Mouse (Mus musculus) MEL (cell line): Measurements from ENCODE around the gene Nrn1.

Experiments
- CTCF ChIP-seq, 3 experiments: IDR thresholded peaks in 2 of 3; conservative IDR thresholded peaks in 1 of 3; 2 replicates each; pipeline ENCODE4 v1.5.1; 2011 to 2012; ENCODE audit warnings: low read length in 3 of 3, low read depth in 2 of 3, mild to moderate bottlenecking in 2 of 3, improper control_type of control experiment in 1 of 3, inconsistent platforms in 1 of 3, mixed read lengths in 1 of 3, moderate library complexity in 1 of 3; ENCODE audit not compliant: control insufficient read depth in 1 of 3, insufficient read depth in 1 of 3, poor library complexity in 1 of 3, severe bottlenecking in 1 of 3
- E2F4 ChIP-seq: IDR thresholded peaks from 2 replicates; pipeline ENCODE4 v1.6.1; 2011; ENCODE audit warnings: low read depth, low read length, improper control_type of control experiment, borderline replicate concordance
- ELF1 ChIP-seq: IDR thresholded peaks from 2 replicates; pipeline ENCODE4 v1.6.1; 2014; ENCODE audit warnings: low read depth, mild to moderate bottlenecking, inconsistent platforms, low read length, improper control_type of control experiment, moderate library complexity
- KAT2A ChIP-seq: conservative IDR thresholded peaks from 2 replicates; pipeline ENCODE4 v1.6.1; 2012; ENCODE audit warnings: low read depth, low read length, improper control_type of control experiment, inconsistent platforms
- MAX ChIP-seq: IDR thresholded peaks from 2 replicates; pipeline ENCODE4 v1.6.1; 2011; ENCODE audit warnings: low read length, improper control_type of control experiment
- POLR2A ChIP-seq, 2 experiments: IDR thresholded peaks; 2 replicates each; pipeline ENCODE4 v1.6.1; 2011 to 2012; ENCODE audit warnings: low read length in 2 of 2, mild to moderate bottlenecking in 2 of 2, control low read depth in 1 of 2, improper control_type of control experiment in 1 of 2, low read depth in 1 of 2, moderate library complexity in 1 of 2; ENCODE audit not compliant: control insufficient read depth in 1 of 2, insufficient read depth in 1 of 2, poor library complexity in 1 of 2
- POLR2AphosphoS2 ChIP-seq: IDR thresholded peaks from 2 replicates; pipeline ENCODE4 v1.6.1; 2011; ENCODE audit warnings: low read length, improper control_type of control experiment
- TBP ChIP-seq: IDR thresholded peaks from 2 replicates; pipeline ENCODE4 v1.8.0; 2011; ENCODE audit warnings: low read depth, low read length, improper control_type of control experiment
- USF2 ChIP-seq, 2 experiments: IDR thresholded peaks; 2 replicates each; pipeline ENCODE4 v1.6.1; 2011 to 2012; ENCODE audit warnings: improper control_type of control experiment in 2 of 2, low read length in 2 of 2, borderline replicate concordance in 1 of 2, inconsistent platforms in 1 of 2, low read depth in 1 of 2, mild to moderate bottlenecking in 1 of 2; ENCODE audit not compliant: insufficient read depth in 1 of 2

DNA sequence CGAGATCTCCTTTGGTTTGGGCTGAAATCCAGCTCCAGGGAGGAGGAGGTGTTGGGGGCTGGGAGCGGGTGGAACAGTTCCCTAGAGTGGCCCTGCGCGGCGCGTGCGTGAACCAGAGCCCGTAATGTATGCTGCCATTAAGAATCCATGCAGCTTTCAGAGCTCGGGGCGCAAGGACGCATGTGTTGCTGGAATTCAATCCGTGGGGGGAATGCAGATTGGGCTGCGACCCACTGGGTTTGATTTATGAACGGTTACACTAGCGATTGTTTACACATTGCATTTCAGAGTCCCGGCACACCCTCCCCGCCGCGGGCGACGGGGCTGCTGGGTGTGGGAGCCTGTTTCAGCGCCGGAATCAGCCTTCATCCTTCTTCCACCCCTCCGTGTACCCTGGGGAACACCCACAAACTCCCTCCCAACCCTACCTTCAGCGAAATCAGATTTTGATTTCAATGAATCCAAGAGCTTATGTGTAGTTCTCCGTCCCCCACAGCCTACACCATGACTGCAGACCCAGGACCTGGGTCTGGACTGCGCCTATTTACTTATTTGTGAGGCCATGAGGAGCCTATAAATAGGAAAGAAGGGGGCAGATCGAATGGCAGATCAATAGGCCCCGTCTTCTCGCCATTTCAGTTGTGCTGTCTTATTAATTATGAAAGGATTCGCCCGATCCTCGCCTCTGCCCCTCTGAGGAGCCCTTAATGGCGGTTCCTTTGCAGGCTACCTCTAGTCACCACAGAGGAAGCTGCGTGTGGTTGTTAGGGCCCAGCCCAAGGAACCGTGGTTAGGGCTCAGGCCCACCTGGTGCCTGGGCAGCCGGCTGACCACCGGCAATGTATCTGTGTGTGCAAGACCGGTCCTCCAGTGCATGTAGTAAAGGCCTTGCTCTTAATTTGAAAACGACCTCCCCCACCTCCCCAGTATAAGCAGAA lies 10.1 kb downstream of the Nrn1 start:
- no peak for TF ChIP-seq TBP
- no peak for TF ChIP-seq POLR2A (IDR thresholded peaks at IDR 0.05; ENCODE audit: control insufficient read depth in 1 of 2, insufficient read depth in 1 of 2, low read depth in 1 of 2, low read length in 2 of 2, poor library complexity in 1 of 2)
- TF ChIP-seq KAT2A = no peak
- no peak for TF ChIP-seq CTCF (IDR thresholded peaks at IDR 0.05 in 2 of 3, conservative IDR thresholded peaks at IDR 0.05 in 1 of 3; ENCODE audit: control insufficient read depth in 1 of 3, insufficient read depth in 1 of 3, low read depth in 2 of 3, low read length in 3 of 3, poor library complexity in 1 of 3, severe bottlenecking in 1 of 3)
- TF ChIP-seq E2F4 = no peak
- no peak for TF ChIP-seq MAX
- TF ChIP-seq USF2 (IDR thresholded peaks at IDR 0.05; ENCODE audit: borderline replicate concordance in 1 of 2, insufficient read depth in 1 of 2, low read depth in 1 of 2, low read length in 2 of 2) = no peak
- no peak for TF ChIP-seq POLR2AphosphoS2
- no peak for TF ChIP-seq ELF1
